Mouse (Mus musculus) urinary bladder, postnatal 4 days (tissue): ENCODE results near the gene Krtap5-4.
"Not testable (repeated sequence)": the region's sequence is repeated elsewhere in the genome, so short reads cannot be mapped to it uniquely, and the experiment has no call there.

Experiments used
- DNase-seq, 2 experiments: peaks; one replicate each; pipeline ENCODE4 v3.0.0; 2021 to 2022; ENCODE audit warnings: low spot score in 2 of 2

Krtap5-4 gene

DNA sequence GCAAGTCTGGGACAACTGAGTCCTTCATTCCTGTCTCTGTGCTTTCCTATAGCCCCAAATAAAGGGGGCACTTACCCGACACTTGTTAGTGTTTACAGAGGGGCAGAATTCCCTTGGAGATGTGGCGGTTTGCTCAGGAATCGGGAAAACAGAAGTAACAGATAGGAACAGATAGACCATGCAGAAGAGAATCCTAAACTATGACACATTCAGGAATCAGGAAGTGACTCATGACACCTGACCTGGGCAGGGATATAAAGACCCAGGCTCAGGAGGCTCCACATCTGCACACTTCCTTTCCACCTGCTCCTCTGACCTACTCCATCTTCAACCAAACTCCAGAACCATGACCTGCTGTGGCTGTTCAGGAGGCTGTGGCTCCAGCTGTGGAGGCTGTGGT lies at the start of gene Krtap5-4:
Gene Krtap5-4, plus strand, starts transcription at position 301 of the 400 bp plus-strand sequence.
- DNase-seq = no peak

DNA sequence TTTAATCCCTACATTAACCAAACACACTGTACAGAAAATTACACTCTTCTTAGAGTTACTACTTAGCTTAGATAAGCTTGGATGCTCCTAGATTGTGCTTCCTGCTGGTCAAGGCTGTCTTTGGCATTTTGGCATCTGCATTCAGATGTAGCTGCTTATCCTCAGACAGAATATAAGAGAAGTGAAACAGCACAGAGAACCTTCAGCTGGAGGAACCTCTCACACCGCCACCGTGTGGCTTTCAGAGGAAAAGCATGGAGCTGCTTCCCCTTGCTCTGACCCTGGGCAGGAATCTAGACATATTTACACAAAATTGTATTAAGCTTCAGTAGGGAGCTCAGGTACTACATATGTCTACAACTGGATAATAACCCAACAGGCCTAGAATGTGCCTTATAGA lies 47.8 kb upstream of the Krtap5-4 start:
- DNase-seq = no peak

DNA sequence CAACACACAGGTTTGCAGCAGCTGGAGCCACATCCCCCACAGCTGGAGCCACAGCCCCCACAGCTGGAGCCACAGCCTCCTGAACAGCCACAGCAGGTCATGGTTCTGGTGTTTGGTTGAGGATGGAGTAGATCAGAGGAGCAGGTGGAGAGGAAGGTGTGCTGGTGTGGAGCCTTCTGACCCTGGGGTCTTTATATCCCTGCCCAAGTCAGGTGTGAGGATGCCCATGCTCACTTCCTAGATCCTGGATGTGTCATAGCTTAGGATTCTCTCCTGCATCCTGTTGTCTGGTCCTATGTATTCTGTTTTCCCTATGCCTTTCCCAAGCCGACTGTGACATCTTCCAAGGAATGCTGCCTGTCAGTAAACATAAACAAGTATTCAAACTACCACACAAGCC lies 45.1 kb upstream of the Krtap5-4 start, which contains the start of gene Gm2431:
Gene Gm2431, minus strand, starts transcription at position 101 of the 400 bp plus-strand sequence.
- DNase-seq = not testable (repeated sequence)

DNA sequence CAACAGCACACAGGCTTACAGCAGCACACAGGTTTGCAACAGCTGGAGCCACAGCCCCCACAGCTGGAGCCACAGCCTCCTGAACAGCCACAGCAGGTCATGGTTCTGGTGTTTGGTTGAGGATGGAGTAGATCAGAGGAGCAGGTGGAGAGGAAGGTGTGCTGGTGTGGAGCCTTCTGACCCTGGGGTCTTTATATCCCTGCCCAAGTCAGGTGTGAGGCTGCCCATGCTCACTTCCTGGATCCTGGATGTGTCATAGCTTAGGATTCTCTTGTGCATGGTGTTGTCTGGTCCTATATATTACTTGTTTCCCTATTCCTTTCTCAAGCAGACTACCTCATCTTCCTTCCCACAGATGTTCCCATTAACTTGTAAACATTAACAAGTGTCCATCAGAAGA lies 29.1 kb upstream of the Krtap5-4 start, which contains the start of gene Gm4559:
Gene Gm4559, minus strand, starts transcription at position 101 of the 400 bp plus-strand sequence.
- DNase-seq = not testable (repeated sequence)

DNA sequence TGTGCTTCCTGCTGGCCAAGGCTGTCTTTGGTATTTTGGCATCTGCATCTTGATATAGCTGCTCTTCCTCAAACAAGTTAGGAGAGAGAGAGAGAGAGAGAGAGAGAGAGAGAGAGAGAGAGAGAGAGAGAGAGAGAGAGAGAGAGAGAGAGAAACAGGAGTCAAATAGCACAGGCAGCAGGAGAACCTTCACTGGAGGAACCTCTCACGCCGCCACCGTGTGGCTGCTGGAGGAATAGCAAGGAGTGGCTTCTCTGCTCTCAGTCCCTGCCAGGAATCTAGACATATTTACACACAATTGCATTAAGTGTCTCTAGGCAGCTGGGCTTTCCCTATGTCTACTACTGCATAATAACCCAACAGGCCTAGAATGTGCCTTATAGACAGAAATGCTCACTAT lies 25.2 kb upstream of the Krtap5-4 start:
- peak; percentile 53 to 80 for DNase-seq

DNA sequence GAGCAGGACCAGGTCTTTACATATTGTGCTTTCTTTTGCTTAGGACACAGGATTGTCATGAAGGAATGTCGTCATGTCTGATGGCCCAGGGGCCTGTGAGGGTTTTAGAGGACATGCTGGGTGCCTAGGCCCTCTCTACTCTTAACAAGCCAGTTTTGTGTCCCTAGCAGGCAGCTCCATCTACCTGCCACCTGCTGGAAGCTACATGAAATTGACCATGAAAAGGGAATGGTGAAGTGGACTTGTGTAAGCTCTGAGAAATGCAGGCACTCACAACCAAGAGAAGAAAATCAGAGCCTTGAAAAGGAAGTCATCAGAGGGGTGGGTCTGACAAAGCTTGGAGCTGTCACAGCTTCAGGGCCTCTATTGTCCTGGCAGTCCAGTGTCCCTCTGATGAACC lies 24.1 kb upstream of the Krtap5-4 start:
- DNase-seq = not testable (repeated sequence)

DNA sequence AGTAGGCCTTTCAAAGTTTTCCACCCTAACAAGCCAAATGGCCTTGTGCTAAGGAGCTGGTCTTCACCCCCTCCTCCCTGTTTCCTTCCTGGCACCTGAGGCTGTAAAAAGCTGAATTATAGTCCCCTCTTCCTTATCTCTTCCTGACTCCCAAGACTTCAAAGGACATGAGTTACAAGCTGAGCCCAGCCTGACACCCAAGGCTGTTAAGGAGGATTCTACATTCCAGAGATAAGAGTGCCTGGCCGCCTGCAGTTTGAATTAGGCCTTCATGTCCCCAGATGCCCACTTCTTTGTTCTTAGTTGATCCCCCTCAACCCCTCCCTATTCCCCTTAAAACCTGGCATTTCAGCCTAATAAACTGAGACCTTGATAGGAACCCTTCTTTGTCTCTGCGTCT lies 20.5 kb upstream of the Krtap5-4 start:
- not testable (repeated sequence) for DNase-seq

DNA sequence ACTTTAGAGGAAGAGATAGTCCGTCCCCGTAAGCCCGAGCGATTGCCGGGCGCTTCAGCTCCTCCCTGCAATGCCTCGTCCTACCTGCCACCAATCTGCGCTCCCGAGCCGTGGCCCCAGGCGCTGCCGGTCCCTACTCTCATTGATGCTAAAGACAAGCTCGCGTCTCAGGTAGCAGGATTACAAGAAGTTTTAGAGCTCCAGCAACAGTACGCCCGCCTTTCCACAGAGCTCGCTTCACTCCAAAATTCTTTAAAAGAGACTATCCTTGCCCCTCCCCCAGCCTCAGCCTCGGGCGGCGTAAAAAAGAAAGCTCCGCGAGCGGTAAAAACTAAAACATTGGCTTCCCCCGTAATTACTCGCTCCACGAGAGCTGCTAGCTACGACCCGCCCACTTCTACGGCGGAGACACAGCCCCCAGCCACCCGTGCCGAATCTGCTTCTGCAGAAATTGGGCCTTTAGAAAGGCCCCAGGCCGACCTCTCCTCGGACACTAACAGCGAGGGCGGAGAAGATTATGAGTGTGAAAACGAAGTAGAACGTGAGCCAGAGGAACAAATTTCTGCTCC lies 19.2 kb upstream of the Krtap5-4 start:
- DNase-seq = peak; percentile 57 to 73

DNA sequence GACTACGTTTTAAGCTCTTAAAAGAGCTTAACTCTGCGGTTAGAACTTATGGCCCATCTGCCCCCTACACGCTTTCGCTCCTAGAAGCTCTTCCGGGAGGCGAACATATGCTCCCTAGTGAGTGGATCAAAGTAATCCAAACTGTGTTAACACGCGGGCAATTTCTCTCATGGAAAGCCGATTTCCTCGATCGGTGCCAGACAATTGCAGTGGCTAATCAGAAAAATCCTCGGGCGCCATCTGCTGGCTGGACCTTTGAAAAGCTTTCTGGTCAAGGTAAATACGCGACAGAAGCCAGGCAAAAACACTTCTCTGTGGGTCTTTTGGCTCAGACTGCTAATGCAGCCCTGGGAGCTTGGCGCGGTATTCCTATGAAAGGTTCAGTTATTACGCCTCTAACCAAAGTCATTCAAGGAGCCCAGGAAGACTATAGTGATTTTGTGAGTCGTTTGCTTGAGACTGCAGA lies 18.7 kb upstream of the Krtap5-4 start:
- peak; percentile 84 to 92 for DNase-seq

DNA sequence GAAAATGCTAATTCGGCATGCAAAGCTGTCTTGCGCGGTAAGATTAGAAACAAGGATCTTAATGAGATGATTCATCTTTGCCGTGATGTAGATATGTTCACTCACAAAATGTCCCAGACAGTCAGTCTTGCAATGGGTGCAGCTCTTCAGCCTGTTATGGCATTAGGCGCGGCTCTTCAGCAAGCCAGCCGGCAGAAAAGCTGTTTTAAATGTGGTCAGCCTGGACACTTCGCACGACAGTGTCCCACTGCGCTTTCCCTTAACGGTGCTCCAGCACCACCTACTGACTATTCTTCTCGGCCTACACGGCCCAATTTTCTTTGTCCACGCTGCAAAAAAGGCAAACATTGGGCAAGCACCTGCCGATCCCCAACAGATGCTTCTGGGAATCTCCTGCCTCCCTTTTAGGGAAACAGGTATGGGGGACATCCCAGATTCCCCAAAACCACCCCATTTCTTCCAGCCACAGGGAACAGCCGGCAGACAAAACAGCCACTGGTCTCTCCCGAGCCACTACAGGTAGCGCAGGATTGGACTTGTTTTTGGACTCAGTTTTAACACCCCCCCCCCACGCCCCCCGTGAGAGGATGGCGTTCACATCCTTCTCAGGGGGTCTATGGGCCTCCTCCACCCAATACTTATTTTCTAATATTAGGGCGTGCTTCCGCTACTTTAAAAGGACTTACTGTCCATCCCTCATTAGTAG lies 18.1 kb upstream of the Krtap5-4 start:
- peak in 1 of 2 experiments; percentile 42 for DNase-seq

DNA sequence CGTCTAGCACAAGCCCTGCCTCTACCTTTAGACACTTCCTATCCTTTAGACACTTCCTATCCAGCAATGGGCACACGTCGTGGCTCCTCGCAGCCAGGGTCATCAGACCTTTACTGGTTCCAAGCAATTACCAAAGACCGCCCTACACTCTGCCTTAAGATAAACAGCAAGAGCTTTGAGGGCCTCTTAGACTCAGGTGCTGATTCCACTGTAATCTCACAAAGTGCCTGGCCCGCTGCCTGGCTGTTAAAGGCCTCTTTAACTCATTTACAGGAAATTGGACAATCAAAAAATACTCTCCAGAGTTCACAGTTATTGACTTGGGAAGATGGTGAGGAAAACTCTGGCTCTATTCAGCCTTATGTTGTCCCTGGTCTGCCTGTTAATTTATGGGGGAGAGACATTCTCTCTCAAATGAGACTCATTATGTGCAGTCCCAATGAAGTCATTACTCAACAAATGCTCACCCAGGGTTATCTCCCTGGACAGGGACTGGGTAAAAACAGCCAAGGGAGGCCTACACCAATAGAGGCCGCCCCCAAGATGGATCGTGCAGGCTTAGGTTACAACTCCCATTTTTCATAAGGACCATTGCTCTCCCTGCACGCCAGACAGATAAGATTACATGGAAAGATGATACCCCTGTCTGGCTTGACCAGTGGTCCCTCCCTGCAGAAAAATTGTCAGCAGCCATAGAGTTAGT lies 17.3 kb upstream of the Krtap5-4 start:
- peak in 1 of 2 experiments; percentile 29 for DNase-seq

DNA sequence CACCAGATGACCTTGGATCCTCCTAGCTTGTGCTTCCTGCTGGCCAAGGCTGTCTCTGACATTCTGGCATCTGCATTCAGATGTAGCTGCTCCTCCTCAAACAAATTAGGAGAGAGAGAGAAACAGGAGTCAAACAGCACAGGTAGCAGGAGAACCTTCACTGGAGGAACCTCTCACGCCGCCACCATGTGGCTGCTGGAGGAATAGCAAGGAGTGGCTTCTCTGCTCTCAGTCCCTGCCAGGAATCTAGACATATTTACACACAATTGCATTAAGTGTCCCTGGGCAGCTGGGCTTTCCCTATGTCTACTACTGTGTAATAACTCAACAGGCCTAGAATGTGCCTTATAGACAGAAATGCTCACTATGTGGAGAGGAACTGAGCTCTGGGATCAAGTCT lies 9.5 kb upstream of the Krtap5-4 start:
- not testable (repeated sequence) for DNase-seq

DNA sequence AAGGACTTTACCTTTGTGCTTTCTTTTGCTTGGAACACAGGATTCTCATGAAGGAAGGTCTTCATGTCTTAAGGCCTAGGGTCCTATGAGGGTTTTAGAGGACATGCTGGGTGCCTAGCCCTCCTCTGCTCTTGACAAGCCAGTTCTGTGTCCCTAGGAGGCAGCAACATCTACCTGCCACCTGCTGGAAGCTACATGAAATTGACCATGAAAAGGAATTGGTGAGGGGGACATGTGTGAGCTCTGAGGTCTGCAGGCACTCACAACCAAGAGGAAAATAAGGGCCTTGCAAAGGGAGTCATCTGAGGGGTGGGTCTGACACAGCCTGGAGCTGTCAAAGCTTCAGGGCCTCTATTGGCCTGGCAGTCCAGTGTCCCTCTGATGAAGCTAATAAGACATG lies 7.9 kb upstream of the Krtap5-4 start:
- DNase-seq = no peak

DNA sequence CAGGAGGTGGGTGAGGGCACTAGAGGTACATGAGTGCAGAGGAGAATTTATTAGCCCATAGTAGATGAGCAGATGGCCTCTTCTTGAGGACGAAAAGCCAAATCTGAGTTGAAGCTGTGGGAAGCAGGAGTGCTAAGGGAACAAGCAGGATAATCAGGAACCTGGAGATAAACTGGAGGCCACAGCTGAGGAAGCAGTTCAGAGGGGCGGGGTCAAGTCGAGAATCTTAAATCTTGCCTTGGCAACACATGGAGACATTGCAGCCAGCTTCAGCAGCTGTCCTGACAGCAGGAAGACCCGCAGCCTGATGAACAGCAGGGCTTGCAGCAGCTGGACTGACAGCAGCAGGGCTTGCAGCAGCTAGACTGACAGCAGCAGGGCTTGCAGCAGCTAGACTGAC lies 7.2 kb upstream of the Krtap5-4 start:
- not testable (repeated sequence) for DNase-seq

DNA sequence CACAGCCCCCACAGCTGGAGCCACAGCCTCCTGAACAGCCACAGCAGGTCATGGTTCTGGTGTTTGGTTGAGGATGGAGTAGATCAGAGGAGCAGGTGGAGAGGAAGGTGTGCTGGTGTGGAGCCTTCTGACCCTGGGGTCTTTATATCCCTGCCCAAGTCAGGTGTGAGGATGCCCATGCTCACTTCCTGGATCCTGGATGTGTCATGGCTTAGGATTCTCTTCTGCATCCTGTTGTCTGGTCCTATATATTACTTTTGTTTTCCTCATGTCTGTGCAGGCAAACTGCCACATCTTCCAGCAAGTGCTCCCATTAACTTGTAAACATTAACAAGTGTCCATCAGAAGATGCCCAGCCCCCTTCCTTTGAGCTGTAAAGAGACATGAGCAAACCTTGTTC lies 6.3 kb upstream of the Krtap5-4 start, which contains the start of gene Krtap5-1:
Gene Krtap5-1, minus strand, starts transcription at position 101 of the 400 bp plus-strand sequence.
- not testable (repeated sequence) for DNase-seq

DNA sequence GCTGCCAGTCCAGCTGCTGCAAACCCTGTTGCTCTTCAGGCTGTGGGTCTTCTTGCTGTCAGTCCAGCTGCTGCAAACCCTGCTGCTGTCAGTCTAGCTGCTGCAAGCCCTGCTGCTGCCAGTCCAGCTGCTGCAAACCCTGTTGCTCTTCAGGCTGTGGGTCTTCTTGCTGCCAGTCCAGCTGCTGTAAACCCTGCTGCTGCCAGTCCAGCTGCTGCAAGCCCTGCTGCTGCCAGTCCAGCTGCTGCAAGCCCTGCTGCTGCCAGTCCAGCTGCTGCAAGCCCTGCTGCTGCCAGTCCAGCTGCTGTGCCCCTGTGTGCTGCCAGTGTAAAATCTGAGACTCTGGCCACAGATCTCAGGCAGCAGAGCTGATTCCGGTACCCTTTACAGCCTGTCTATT lies 580 bp downstream of the Krtap5-4 start:
- DNase-seq = not testable (repeated sequence)

DNA sequence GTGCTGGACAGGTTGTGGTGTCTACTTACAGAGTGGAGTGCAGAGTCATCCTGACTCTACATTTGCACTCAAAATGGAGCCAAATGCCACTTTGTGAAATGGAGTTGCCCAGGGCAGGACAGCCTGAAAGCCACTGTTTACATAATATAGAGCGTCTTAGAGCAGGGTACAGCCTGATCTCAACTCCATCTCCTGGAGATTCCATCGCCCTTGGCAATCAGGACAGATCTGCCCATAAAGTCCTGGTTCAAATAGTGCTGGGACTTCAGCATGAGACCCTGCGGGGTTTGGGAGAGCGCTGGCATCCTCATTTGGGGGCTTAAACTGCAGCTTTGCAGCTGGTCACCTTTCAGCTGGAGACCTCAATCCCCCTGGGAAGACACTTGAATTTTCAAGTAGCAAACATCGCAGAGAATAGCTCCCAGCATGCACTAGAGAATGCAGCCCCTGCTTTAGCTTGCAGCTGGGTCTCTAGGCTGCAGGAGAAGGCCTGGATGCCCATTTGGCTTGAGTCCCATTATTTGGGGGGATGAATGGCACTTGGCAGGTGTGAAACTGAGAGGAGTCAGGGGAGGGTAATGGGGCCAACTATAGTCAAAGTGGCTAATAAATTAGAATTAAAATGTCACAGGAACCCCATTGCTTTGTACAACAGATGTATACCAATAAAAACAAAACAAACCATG lies 11.4 kb downstream of the Krtap5-4 start:
- no peak for DNase-seq

DNA sequence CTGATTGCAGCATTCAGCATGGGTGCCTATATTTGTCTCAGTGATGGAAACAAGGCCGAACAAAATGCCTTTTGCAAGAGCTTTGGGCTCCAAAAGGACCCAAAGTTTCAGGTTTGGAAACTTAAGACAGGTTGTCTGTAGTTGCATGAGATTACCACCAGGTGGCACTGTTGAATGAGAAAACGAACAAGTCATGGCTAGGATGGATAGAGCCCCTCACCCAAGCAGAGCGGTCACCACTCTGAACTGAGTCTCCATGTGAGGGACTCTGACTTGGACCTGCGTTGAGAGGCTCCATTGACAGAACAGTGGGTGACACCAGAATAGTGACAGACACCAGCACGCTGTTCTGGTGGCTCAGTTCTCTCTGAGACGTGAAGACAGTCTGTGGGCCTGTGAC lies 13.2 kb downstream of the Krtap5-4 start:
- DNase-seq = no peak

DNA sequence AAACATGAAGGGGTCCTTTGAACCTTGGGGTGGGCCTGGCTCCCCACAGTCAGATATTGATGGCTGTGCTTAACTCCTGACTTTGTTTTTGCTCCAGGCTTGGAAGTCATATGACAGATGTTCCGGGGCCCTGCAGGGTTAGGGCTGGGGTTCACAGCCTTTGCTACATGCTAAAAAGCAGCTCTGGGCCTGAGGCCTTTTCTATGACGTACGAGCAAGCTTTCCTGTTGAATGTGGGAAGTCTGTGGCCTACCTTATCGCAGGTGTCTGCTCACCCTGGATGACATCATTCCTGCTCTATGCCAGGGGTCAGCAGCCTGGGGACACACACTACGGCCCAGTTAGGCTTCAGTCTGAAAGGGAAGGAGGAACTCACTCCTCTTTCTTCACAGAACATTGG lies 13.9 kb downstream of the Krtap5-4 start:
- DNase-seq = no peak

DNA sequence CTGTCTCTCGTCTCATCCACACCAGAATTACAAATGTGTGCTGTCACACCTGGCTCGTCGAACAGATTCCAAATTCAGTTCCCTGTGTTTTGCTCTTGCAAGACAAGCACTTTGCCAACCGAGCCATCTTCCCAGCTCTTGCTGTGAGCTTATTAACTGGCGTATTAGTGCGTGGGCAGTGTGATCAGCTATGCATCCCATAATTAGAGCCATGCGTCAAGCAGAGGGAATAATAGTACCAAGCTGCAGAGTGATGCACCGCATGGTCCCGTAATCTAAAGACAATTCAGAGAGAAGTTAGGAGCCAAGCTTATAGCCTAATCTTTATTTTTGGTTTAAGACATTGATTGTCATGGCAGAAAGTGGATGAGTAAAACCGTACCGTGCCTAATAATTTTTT lies 15.8 kb downstream of the Krtap5-4 start:
- no peak for DNase-seq

DNA sequence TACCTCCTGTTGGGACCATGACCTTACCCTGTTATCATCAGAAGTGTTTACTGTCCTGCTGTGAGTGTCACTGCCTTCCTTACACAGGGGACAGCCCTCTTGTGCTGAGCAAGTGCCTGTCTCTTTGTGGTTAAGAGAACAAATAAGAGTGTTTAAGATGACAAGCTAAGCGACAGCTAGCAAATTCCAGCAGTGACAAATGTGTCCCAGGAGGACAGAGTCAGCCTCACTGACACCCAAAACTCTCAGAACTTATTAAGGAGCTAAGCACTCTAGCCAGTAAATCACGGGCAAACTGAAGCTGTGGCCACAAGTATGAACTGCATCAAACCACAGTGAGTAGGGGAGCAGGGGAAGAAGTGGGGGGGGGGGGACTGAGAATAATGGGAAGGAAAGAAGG lies 17.6 kb downstream of the Krtap5-4 start:
- no peak for DNase-seq
